Mouse (Mus musculus) thymus, adult 2 months (tissue): ENCODE measurements around the gene Tmc6. TPM values are rescaled to one million over a fixed set of nuclear protein-coding genes. Genes with fewer than 3 reads are reported as not detected.

ENCODE experiments used
- DNase-seq: peaks from one replicate; pipeline ENCODE4 v3.0.0; 2021
- H3K27ac ChIP-seq: fragments of 200-500 bp; 2 replicates; pipeline ENCODE4 v1.5.1; 2012; ENCODE audit warnings: low read length, control low read depth; ENCODE audit not compliant: control insufficient read depth, insufficient read depth
- H3K27me3 ChIP-seq: fragments of 200-500 bp; 2 replicates; pipeline ENCODE4 v1.6.1; 2012; ENCODE audit warnings: mild to moderate bottlenecking, low read length, moderate library complexity, mixed read lengths; ENCODE audit not compliant: control insufficient read depth, insufficient read depth
- H3K36me3 ChIP-seq: fragments of 200-500 bp; 2 replicates; pipeline ENCODE4 v1.6.1; 2012; ENCODE audit warnings: mild to moderate bottlenecking, low read length, moderate library complexity; ENCODE audit not compliant: control insufficient read depth, insufficient read depth
- H3K4me1 ChIP-seq: fragments of 200-500 bp; replicated peaks from 2 replicates; pipeline ENCODE4 v1.6.1; 2012; ENCODE audit warnings: low read length; ENCODE audit not compliant: control insufficient read depth, insufficient read depth
- H3K4me3 ChIP-seq: fragments of 200-500 bp; 2 replicates; pipeline ENCODE4 v1.5.1; 2012; ENCODE audit warnings: mild to moderate bottlenecking, low read length, control low read depth, moderate library complexity; ENCODE audit not compliant: control insufficient read depth, insufficient read depth
- CTCF ChIP-seq: fragments of 200-500 bp; IDR thresholded peaks from 2 replicates; pipeline ENCODE4 v1.5.1; 2012; ENCODE audit warnings: mild to moderate bottlenecking, control low read depth, low read length, moderate library complexity, borderline replicate concordance; ENCODE audit not compliant: control insufficient read depth, poor library complexity, insufficient read depth; ENCODE audit errors: extremely low read depth
- POLR2A ChIP-seq: fragments of 200-500 bp; IDR thresholded peaks from 2 replicates; pipeline ENCODE4 v1.6.1; 2012; ENCODE audit warnings: mild to moderate bottlenecking, low read length, control low read depth, moderate library complexity; ENCODE audit not compliant: control insufficient read depth, poor library complexity, insufficient read depth; ENCODE audit errors: extremely low read depth
- WGBS: fragments of 180-500 bp; shearing (Covaris S2); methylation state at CpG from one replicate; pipeline ENCODE4 v1.1.7; 2018; 5-methylcytosine and 5-hydroxymethylcytosine counted together
- polyA plus RNA-seq: library from polyadenylated mRNA; depleted of rRNA; stranded (reverse); fragments of >200 nt; gene quantifications from 2 replicates; pipeline ENCODE4 v1.2.3, GENCODE M21; 2012

The Tmc6 gene
- polyA plus RNA-seq, 1 experiment: 201 TPM

GRCm38 (mm10) chr11:117736037-117736689, 45.8 kb downstream of the Tmc6 start:
- Histone ChIP-seq H3K27ac (no peak overlapping the region), H3K4me1 (no peaks in the 10 kb centered on the region)
- 70% methylated on average over 5 of the region's 5 CpGs for WGBS

GRCm38 (mm10) chr11:117731470-117731869, 50.5 kb downstream of the Tmc6 start:
- DNase-seq: no peak
- H3K36me3 ChIP-seq: peaks cover 32% of the 10 kb centered on the region
- WGBS: 99% methylated on average over 7 of the region's 7 CpGs

More at GRCm38 (mm10) chr11:117736037-117736689, 45.8 kb downstream of the Tmc6 start:
- DNase-seq: no peak
- no peak for TF ChIP-seq POLR2A
- TF ChIP-seq CTCF: no peak
- H3K36me3 ChIP-seq: peaks cover 76% of the 10 kb centered on the region
- H3K4me3 ChIP-seq: no peak overlapping the region
- H3K27me3 ChIP-seq: no peaks in the 10 kb centered on the region

GRCm38 (mm10) chr11:117730490-117730838, 51.5 kb downstream of the Tmc6 start:
- TF ChIP-seq CTCF (no peak), POLR2A (no peak)
- peaks cover 22% of the 10 kb centered on the region for H3K36me3 ChIP-seq
- 98% methylated on average over 4 of the region's 4 CpGs for WGBS
- H3K4me3 ChIP-seq: no peak overlapping the region
- DNase-seq: no peak
- H3K4me1 ChIP-seq: peaks cover 3% of the 10 kb centered on the region; the same call in 1 of the 2 replicates
- no peaks in the 10 kb centered on the region for H3K27me3 ChIP-seq
- H3K27ac ChIP-seq: no peak overlapping the region

More at GRCm38 (mm10) chr11:117731470-117731869, 50.5 kb downstream of the Tmc6 start:
- H3K4me3 ChIP-seq: no peak overlapping the region
- H3K27ac ChIP-seq: no peak overlapping the region
- H3K27me3 ChIP-seq: no peaks in the 10 kb centered on the region
- H3K4me1 ChIP-seq: peaks cover 2% of the 10 kb centered on the region; the same call in 1 of the 2 replicates
- no peak for TF ChIP-seq CTCF
- no peak for TF ChIP-seq POLR2A

GRCm38 (mm10) chr11:117729798-117730489, 52.1 kb downstream of the Tmc6 start:
- DNase-seq: no peak

GRCm38 (mm10) chr11:117729341-117729740, 52.7 kb downstream of the Tmc6 start:
- WGBS: 90% methylated on average over 3 of the region's 3 CpGs
- Histone ChIP-seq H3K4me3 (no peak overlapping the region), H3K27me3 (no peaks in the 10 kb centered on the region), H3K36me3 (peaks cover 12% of the 10 kb centered on the region), H3K27ac (no peak overlapping the region), H3K4me1 (peaks cover 11% of the 10 kb centered on the region)
- no peak for DNase-seq
- TF ChIP-seq CTCF: no peak
- no peak for TF ChIP-seq POLR2A

More at GRCm38 (mm10) chr11:117729798-117730489, 52.1 kb downstream of the Tmc6 start:
- Histone ChIP-seq H3K36me3 (peaks cover 17% of the 10 kb centered on the region), H3K4me1 (peaks cover 5% of the 10 kb centered on the region; the same call in 1 of the 2 replicates), H3K27me3 (no peaks in the 10 kb centered on the region), H3K27ac (no peak overlapping the region), H3K4me3 (no peak overlapping the region)
- WGBS: 96% methylated on average over 7 of the region's 7 CpGs
- TF ChIP-seq POLR2A (no peak), CTCF (no peak)

GRCm38 (mm10) chr11:117728841-117729240, 53.2 kb downstream of the Tmc6 start:
- Histone ChIP-seq H3K36me3 (peaks cover 9% of the 10 kb centered on the region), H3K4me1 (peaks cover 14% of the 10 kb centered on the region), H3K4me3 (no peak overlapping the region), H3K27me3 (no peaks in the 10 kb centered on the region), H3K27ac (no peak overlapping the region)
- DNase-seq: no peak
- WGBS: 87% methylated on average over 1 of the region's 1 CpGs
- no peak for TF ChIP-seq POLR2A
- TF ChIP-seq CTCF: no peak

- H3K27ac ChIP-seq: no peak overlapping the region; the same call in 1 of the 2 replicates
- no peak overlapping the region for H3K4me3 ChIP-seq
- peaks cover 3% of the 10 kb centered on the region; the same call in 1 of the 2 replicates for H3K36me3 ChIP-seq
- H3K4me1 ChIP-seq: peaks cover 20% of the 10 kb centered on the region
- no peaks in the 10 kb centered on the region for H3K27me3 ChIP-seq
- no peak for DNase-seq
- no peak for TF ChIP-seq POLR2A
- TF ChIP-seq CTCF: no peak
- WGBS: 96% methylated on average over 5 of the region's 5 CpGs
These were observed 53.8 kb downstream of the Tmc6 start for GRCm38 (mm10) chr11:117728245-117728644.
